Mouse (Mus musculus) heart, adult 2 months (tissue): ENCODE data around the gene Tlr4.

Experiments used
- CTCF ChIP-seq: fragments of 200-600 bp; IDR thresholded peaks from 2 replicates; pipeline ENCODE4 v1.8.1; 2022; ENCODE audit warnings: antibody characterized with exemption, mild to moderate bottlenecking, moderate library complexity
- EP300 ChIP-seq: fragments of 200-500 bp; IDR thresholded peaks from 2 replicates; pipeline ENCODE4 v1.6.1; 2011; ENCODE audit warnings: low read depth, low read length, control low read depth; ENCODE audit not compliant: insufficient read depth
- POLR2A ChIP-seq: fragments of 200-500 bp; IDR thresholded peaks from 2 replicates; pipeline ENCODE4 v1.6.1; 2011; ENCODE audit warnings: mild to moderate bottlenecking, low read depth, low read length, control low read depth; ENCODE audit not compliant: insufficient read depth

DNA sequence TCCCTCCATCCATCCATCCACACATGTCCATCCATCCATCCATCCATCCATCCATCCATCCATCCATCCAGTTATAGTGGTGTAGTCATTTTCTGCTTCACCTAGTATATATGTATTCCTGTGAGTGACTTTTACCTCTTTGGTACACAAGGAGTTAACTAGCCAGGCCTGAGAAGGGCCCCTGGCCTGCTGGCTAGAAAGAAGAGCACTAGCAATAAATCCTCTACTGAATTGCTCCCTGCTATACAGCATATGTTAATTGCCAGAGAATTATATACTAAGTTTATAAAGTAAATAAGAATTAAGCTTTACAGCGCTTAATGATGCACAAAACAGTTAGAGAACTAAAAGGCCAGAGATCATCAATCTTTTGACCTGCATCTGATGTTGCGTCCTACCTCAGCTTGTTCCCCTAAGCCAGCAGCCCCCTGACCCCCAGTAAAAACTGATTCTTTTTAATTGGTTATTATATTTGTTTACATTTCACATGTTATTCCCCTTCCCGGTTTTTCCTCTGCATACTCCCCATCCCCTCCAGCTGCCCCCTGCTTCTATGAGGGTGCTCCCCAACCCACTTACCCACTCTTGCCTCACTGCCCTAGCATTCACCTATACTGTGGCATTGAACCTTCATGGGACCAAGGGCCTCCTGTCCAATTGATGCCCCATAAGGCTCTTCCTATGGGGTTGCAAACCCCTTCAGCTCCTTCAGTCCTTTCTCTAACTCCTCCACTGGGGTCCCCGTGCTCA, 22.7 kb upstream of the Tlr4 start:
- TF ChIP-seq CTCF (no peak), POLR2A (no peak), EP300 (no peak)
